Mouse (Mus musculus) embryonic facial prominence, embryonic 14.5 days (tissue): ENCODE results near the gene Dusp23. TPM values are rescaled to one million over a fixed set of nuclear protein-coding genes. Genes with fewer than 3 reads are reported as not detected.

ENCODE experiments used
- ATAC-seq: fragments of 200-750 bp; cut with Nextera tagmentation; 2 replicates; pipeline ENCODE4 v1.8.0; 2017; ENCODE audit warnings: low read depth, moderate number of reproducible peaks, moderate TSS enrichment
- DNase-seq: peaks from one replicate; pipeline ENCODE4 v3.0.0-alpha.2; 2015; ENCODE audit warnings: low spot score
- H3K27ac ChIP-seq: fragments of 300-500 bp; sonication (generic); replicated peaks from 2 replicates; pipeline ENCODE4 v1.5.1; 2014; ENCODE audit warnings: low read depth, mild to moderate bottlenecking, low read length, moderate library complexity
- H3K27me3 ChIP-seq: fragments of 300-500 bp; sonication (generic); replicated peaks from 2 replicates; pipeline ENCODE4 v1.6.1; 2014; ENCODE audit warnings: low read length; ENCODE audit not compliant: control insufficient read depth, insufficient read depth
- H3K36me3 ChIP-seq: fragments of 300-500 bp; sonication (generic); 2 replicates; pipeline ENCODE4 v1.6.1; 2014; ENCODE audit warnings: low read length, mixed read lengths; ENCODE audit not compliant: control insufficient read depth, insufficient read depth
- H3K4me1 ChIP-seq: fragments of 300-500 bp; sonication (generic); 2 replicates; pipeline ENCODE4 v1.6.1; 2014; ENCODE audit warnings: antibody characterized with exemption, low read length; ENCODE audit not compliant: control insufficient read depth, insufficient read depth
- H3K4me2 ChIP-seq: fragments of 300-500 bp; sonication (generic); 2 replicates; pipeline ENCODE4 v1.6.1; 2014; ENCODE audit warnings: low read depth, mild to moderate bottlenecking, low read length, moderate library complexity, mixed read lengths
- H3K4me3 ChIP-seq: fragments of 300-500 bp; sonication (generic); 2 replicates; pipeline ENCODE4 v1.5.1; 2014; ENCODE audit warnings: low read depth, mild to moderate bottlenecking, low read length
- H3K9ac ChIP-seq: fragments of 300-500 bp; sonication (generic); 2 replicates; pipeline ENCODE4 v1.6.1; 2014; ENCODE audit warnings: low read depth, mild to moderate bottlenecking, low read length, moderate library complexity, mixed read lengths
- H3K9me3 ChIP-seq: fragments of 300-500 bp; sonication (generic); 2 replicates; pipeline ENCODE4 v1.6.1; 2016; ENCODE audit warnings: low read length; ENCODE audit not compliant: control insufficient read depth
- WGBS: fragments of 180-500 bp; shearing (Covaris S2); extraction: QIAGEN DNeasy Blood & Tissue Kit; methylation state at CpG from one replicate; pipeline ENCODE4 v1.1.7; 2014; 5-methylcytosine and 5-hydroxymethylcytosine counted together
- polyA plus RNA-seq: library from polyadenylated mRNA; unstranded; fragments of >200 nt; fragmentation: Nextera tagmentation; extraction: Ambion mirVana; gene quantifications from 2 replicates; pipeline ENCODE4 v1.2.1, GENCODE M21; 2014

Gene Dusp23
- polyA plus RNA-seq, 1 experiment from 2014 or later = 16.0 TPM

- H3K9me3 ChIP-seq = no peaks in the 10 kb centered on the region
- H3K27me3 ChIP-seq = no peaks in the 10 kb centered on the region
- DNase-seq (peak; percentile 31), ATAC-seq (peak; percentile 12; the same call in 1 of the 2 replicates)
- peak overlapping the region; percentile 31 for H3K4me3 ChIP-seq
- peak overlapping the region; percentile 57 for H3K4me2 ChIP-seq
- H3K9ac ChIP-seq = no peak overlapping the region; the same call in 1 of the 2 replicates
- H3K4me1 ChIP-seq = peaks cover 12% of the 10 kb centered on the region
- H3K36me3 ChIP-seq = no peaks in the 10 kb centered on the region
- WGBS = 16% methylated on average over 14 of the region's 14 CpGs
- no peak overlapping the region for H3K27ac ChIP-seq
Measured at GRCm38 (mm10) chr1:172617365-172618076, 15.2 kb downstream of the Dusp23 start.

GRCm38 (mm10) chr1:172616537-172617300, 16.0 kb downstream of the Dusp23 start:
- H3K27ac ChIP-seq = 0 out of 2 replicates have a peak overlapping the region, but pooled peaks have one; percentile 11
- H3K4me2 ChIP-seq = peak overlapping the region; percentile 57
- no peaks in the 10 kb centered on the region for H3K9me3 ChIP-seq
- 15% methylated on average over 22 of the region's 22 CpGs for WGBS
- no peaks in the 10 kb centered on the region for H3K36me3 ChIP-seq
- peaks cover 12% of the 10 kb centered on the region for H3K4me1 ChIP-seq
- peak; percentile 75 for ATAC-seq
- H3K27me3 ChIP-seq = no peaks in the 10 kb centered on the region
- peak overlapping the region; percentile 50 for H3K9ac ChIP-seq
- H3K4me3 ChIP-seq = peak overlapping the region; percentile 31
- DNase-seq = peak; percentile 43

DNA sequence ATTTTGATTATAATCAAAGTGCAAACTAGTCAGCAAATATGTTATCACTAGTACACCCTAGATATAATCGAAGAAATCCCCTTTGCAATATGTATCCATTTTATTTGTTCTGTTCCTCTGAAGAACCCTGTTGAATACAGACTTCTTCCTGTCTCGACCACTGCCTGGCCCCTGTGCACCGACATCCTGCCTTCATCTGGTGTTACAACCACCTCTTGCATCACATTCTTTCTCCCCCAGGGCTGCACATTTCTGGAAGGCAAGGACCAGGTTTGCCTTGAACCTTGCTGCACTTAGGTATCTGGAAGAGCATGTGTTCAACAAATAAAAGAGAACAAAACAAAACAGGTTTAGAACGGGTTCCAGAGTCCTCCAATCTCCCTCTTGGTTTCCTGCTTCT, 17.4 kb downstream of the Dusp23 start:
- ATAC-seq = no peak
- peaks cover 12% of the 10 kb centered on the region for H3K4me1 ChIP-seq
- whole genome bisulfite sequencing = 70% methylated on average over 4 of the region's 4 CpGs
- H3K9ac ChIP-seq = no peak overlapping the region
- H3K4me3 ChIP-seq = no peak overlapping the region
- H3K27me3 ChIP-seq = no peaks in the 10 kb centered on the region
- H3K36me3 ChIP-seq = no peaks in the 10 kb centered on the region
- H3K9me3 ChIP-seq = no peaks in the 10 kb centered on the region
- no peak for DNase-seq
- no peak overlapping the region for H3K27ac ChIP-seq
- no peak overlapping the region for H3K4me2 ChIP-seq

DNA sequence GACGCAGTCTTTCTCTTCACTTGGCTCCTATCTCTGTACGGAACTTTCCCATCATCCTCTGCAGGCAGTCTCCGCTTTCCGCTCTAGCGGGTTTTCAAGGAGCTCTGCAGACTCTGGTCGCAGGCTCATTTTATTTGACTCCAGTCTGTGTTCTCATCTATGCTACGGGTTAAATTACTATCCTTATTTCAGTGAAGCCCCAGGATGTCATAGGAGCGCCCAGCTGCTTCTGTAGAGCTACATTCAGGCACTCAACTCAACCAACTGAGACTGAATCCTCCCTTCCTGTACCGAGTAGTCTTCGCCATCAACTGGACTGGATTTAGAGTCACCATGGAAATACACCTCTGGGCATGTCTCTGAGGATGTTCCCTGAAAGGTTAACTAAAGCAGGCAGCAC, 18.1 kb downstream of the Dusp23 start:
- 81% methylated on average over 10 of the region's 10 CpGs for WGBS
- Histone ChIP-seq H3K4me2 (no peak overlapping the region), H3K9me3 (no peaks in the 10 kb centered on the region), H3K4me1 (peaks cover 12% of the 10 kb centered on the region), H3K9ac (no peak overlapping the region), H3K36me3 (no peaks in the 10 kb centered on the region), H3K4me3 (no peak overlapping the region), H3K27ac (no peak overlapping the region), H3K27me3 (no peaks in the 10 kb centered on the region)
- ATAC-seq = no peak
- DNase-seq = no peak

GRCm38 (mm10) chr1:172612745-172613144, 20.0 kb downstream of the Dusp23 start:
- no peak for ATAC-seq
- Histone ChIP-seq H3K9me3 (no peaks in the 10 kb centered on the region), H3K4me3 (no peak overlapping the region), H3K4me2 (no peak overlapping the region), H3K27me3 (no peaks in the 10 kb centered on the region), H3K27ac (no peak overlapping the region), H3K9ac (no peak overlapping the region), H3K36me3 (no peaks in the 10 kb centered on the region), H3K4me1 (peaks cover 5% of the 10 kb centered on the region)
- 67% methylated on average over 1 of the region's 1 CpGs for WGBS
- DNase-seq = peak; percentile 28

DNA sequence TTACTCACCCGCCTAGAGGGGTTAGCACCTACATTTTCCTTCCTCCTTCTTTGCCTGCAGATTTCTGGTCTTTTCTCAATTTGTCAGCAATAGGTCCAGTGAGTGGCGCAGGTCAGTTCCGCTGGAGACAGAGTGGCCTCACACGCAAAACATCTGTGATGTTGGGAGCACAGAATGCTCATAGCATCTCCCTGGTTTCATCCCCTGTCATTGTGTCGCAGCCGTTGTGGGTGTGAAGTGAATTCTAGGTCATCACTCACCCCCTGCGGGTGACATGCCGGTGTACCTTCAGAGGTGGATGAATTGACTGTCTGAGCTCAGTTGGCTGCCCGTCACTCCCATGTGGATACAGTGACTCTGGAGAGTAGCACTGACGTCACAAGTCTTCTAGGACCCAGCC, 21.5 kb downstream of the Dusp23 start:
- Histone ChIP-seq H3K9ac (no peak overlapping the region), H3K4me3 (no peak overlapping the region), H3K27ac (no peak overlapping the region), H3K36me3 (no peaks in the 10 kb centered on the region), H3K9me3 (no peaks in the 10 kb centered on the region), H3K4me1 (no peaks in the 10 kb centered on the region), H3K4me2 (no peak overlapping the region), H3K27me3 (no peaks in the 10 kb centered on the region)
- ATAC-seq = no peak
- 81% methylated on average over 10 of the region's 10 CpGs for WGBS
- DNase-seq = no peak

- H3K4me3 ChIP-seq = no peak within 1 kb of the TSS
- H3K36me3 ChIP-seq = no peaks in the 10 kb centered on the region
- H3K27ac ChIP-seq = no peak within 1 kb of the TSS
- H3K9me3 ChIP-seq = no peaks in the 10 kb centered on the region
- ATAC-seq (no peak), DNase-seq (no peak)
- no peaks in the 10 kb centered on the region; the same call in 1 of the 2 replicates for H3K27me3 ChIP-seq
- no peak within 1 kb of the TSS for H3K4me2 ChIP-seq
- H3K4me1 ChIP-seq = no peaks in the 10 kb centered on the region
- 50% methylated on average over 1 of the region's 1 CpGs for WGBS
- H3K9ac ChIP-seq = no peak within 1 kb of the TSS
Measured at GRCm38 (mm10) chr1:172602326-172602725, 30.4 kb downstream of the Dusp23 start, which contains the start of gene Fcrl6. Gene Fcrl6, minus strand, starts transcription at chr1:172602551.

DNA sequence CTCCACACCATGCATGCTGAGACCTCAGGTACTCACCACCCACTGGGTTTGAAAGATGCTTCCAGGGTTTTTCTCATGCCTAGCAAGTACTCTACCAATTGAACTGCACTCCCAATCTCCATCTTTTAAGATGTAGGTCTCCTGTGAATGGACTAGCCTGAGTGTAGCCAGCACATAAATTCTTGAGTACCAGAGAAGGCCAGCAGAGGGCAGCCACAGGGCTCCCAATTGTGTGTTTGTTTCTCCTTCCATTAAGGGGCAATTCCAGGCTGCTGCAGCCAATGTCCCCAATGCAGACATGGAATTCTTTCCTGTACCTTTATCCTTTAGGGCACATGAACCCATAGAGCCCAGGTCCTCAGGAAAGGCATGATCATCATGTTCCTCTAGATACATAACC, 38.3 kb downstream of the Dusp23 start:
- DNase-seq (no peak), ATAC-seq (no peak)
- Histone ChIP-seq H3K4me3 (no peak overlapping the region), H3K9me3 (no peaks in the 10 kb centered on the region), H3K27ac (no peak overlapping the region), H3K27me3 (no peaks in the 10 kb centered on the region; the same call in 1 of the 2 replicates), H3K36me3 (no peaks in the 10 kb centered on the region), H3K4me1 (no peaks in the 10 kb centered on the region), H3K4me2 (no peak overlapping the region), H3K9ac (no peak overlapping the region)
